Mouse (Mus musculus) small intestine, adult 2 months (tissue): ENCODE measurements around the gene Xrcc5. TPM values are rescaled to one million over a fixed set of nuclear protein-coding genes. Genes with fewer than 3 reads are reported as not detected.

ENCODE experiments used
- H3K27ac ChIP-seq: fragments of 200-500 bp; 2 replicates; pipeline ENCODE4 v1.5.1; 2012; ENCODE audit warnings: low read depth, low read length, control low read depth, inconsistent platforms; ENCODE audit not compliant: insufficient read depth
- H3K27me3 ChIP-seq: fragments of 200-500 bp; 2 replicates; pipeline ENCODE4 v1.6.1; 2012; ENCODE audit warnings: mild to moderate bottlenecking, moderate library complexity, low read length, inconsistent platforms; ENCODE audit not compliant: control insufficient read depth, insufficient read depth
- H3K36me3 ChIP-seq: fragments of 200-500 bp; 2 replicates; pipeline ENCODE4 v1.6.1; 2012; ENCODE audit warnings: mild to moderate bottlenecking, low read length, control low read depth, inconsistent platforms; ENCODE audit not compliant: control insufficient read depth, insufficient read depth
- H3K4me1 ChIP-seq: fragments of 200-500 bp; 2 replicates; pipeline ENCODE4 v1.6.1; 2012; ENCODE audit warnings: low read length, inconsistent platforms, mixed read lengths; ENCODE audit not compliant: control insufficient read depth, insufficient read depth, insufficient read length
- H3K4me3 ChIP-seq: fragments of 200-500 bp; 2 replicates; pipeline ENCODE4 v1.5.1; 2012; ENCODE audit warnings: low read depth, mild to moderate bottlenecking, control low read depth, inconsistent platforms, low read length, moderate library complexity
- CTCF ChIP-seq: fragments of 200-500 bp; IDR thresholded peaks from 2 replicates; pipeline ENCODE4 v1.5.1; 2012; ENCODE audit warnings: low read depth, mild to moderate bottlenecking, control low read depth, inconsistent platforms, low read length, moderate library complexity, mixed read lengths; ENCODE audit not compliant: insufficient replicate concordance, insufficient read length; ENCODE audit errors: extremely low read depth
- POLR2A ChIP-seq: fragments of 200-500 bp; IDR thresholded peaks from 2 replicates; pipeline ENCODE4 v1.6.1; 2012; ENCODE audit warnings: low read depth, mild to moderate bottlenecking, control low read depth, inconsistent platforms, low read length, moderate library complexity
- WGBS: fragments of 180-500 bp; shearing (Covaris S2); methylation state at CpG from one replicate; pipeline ENCODE4 v1.1.7; 2018; 5-methylcytosine and 5-hydroxymethylcytosine counted together
- polyA plus RNA-seq: library from polyadenylated mRNA; depleted of rRNA; stranded (reverse); fragments of >200 nt; gene quantifications from 2 replicates; pipeline ENCODE4 v1.2.3, GENCODE M21; 2012

Gene Xrcc5
- polyA plus RNA-seq, 1 experiment = 0.57 TPM

GRCm38 (mm10) chr1:72383651-72384050 is 76.4 kb downstream of the Xrcc5 start:
- Histone ChIP-seq H3K4me1 (no peaks in the 10 kb centered on the region), H3K27me3 (no peaks in the 10 kb centered on the region), H3K4me3 (no peak overlapping the region), H3K27ac (no peak overlapping the region), H3K36me3 (0 out of 2 replicates have a peak, but pooled peaks cover 2% of the 10 kb centered on the region)
- TF ChIP-seq CTCF (no peak), POLR2A (no peak)
- WGBS = 84% methylated on average over 5 of the region's 5 CpGs

- Histone ChIP-seq H3K36me3 (0 out of 2 replicates have a peak, but pooled peaks cover 2% of the 10 kb centered on the region), H3K4me1 (no peaks in the 10 kb centered on the region), H3K27me3 (no peaks in the 10 kb centered on the region), H3K4me3 (no peak overlapping the region), H3K27ac (no peak overlapping the region)
- 91% methylated on average over 4 of the region's 4 CpGs for WGBS
- TF ChIP-seq POLR2A (no peak), CTCF (no peak)
Measured at GRCm38 (mm10) chr1:72390420-72390819, 83.2 kb downstream of the Xrcc5 start.

DNA sequence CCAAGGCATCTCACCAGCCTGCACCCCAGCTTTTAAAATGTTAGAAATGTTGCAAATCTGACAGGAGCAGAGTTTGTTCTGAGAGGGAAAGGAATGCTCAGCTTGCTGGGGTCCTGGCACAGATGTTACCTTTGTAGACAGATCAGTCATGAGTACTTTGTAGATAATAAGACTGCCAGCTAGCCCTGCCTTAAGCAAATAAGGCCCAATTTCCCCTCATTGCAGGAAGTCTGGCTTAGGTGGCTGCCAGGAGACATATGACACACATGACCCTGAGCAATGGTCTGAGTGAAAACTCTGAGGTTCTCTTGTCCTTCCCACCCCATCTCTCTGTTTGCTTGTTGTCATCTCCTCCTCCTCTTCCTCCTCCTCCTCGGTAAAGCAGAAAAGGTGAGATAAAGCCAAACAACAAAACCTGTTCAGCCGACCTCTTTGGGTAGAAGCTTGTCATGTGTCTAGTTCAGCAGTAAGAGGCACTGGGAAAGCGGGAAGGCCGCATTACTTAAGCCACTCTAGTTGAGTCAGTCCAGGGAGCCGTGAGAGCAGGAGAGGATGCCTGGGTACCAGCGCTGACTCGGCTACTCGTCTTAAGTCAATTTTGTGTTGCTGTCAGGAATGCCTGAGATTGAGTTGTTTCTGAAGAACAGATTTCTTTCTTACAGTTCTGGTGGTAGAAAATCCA is 92.6 kb downstream of the Xrcc5 start:
- 63% methylated on average over 8 of the region's 8 CpGs for WGBS
- Histone ChIP-seq H3K4me1 (no peaks in the 10 kb centered on the region), H3K27ac (no peak overlapping the region), H3K4me3 (no peak overlapping the region), H3K27me3 (no peaks in the 10 kb centered on the region), H3K36me3 (0 out of 2 replicates have a peak, but pooled peaks cover under 1% of the 10 kb centered on the region)
- no peak for TF ChIP-seq POLR2A
- no peak for TF ChIP-seq CTCF

DNA sequence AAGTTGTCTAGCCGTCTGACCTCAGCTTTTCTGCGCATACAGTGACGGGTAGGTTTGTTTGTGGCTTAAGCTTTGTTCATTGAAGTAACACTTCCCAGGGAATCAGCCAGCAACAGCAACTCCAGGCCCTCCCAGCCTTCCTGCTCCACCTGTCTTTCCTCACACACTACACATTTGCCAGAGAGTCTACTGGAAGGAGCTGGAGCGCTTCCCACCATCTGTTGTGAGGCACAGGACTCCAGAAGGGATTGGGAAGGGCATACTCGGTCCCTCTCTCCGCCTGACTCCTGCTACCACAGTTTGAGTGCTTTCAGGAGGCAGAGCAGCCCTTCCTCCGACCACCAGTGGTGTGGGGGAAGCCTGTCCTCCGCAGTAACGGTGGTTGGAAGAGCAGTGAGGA is 93.4 kb downstream of the Xrcc5 start:
- Histone ChIP-seq H3K4me1 (no peaks in the 10 kb centered on the region), H3K27me3 (no peaks in the 10 kb centered on the region), H3K36me3 (no peaks in the 10 kb centered on the region), H3K27ac (no peak overlapping the region), H3K4me3 (no peak overlapping the region)
- no peak for TF ChIP-seq CTCF
- TF ChIP-seq POLR2A = no peak
- WGBS = 78% methylated on average over 9 of the region's 9 CpGs

DNA sequence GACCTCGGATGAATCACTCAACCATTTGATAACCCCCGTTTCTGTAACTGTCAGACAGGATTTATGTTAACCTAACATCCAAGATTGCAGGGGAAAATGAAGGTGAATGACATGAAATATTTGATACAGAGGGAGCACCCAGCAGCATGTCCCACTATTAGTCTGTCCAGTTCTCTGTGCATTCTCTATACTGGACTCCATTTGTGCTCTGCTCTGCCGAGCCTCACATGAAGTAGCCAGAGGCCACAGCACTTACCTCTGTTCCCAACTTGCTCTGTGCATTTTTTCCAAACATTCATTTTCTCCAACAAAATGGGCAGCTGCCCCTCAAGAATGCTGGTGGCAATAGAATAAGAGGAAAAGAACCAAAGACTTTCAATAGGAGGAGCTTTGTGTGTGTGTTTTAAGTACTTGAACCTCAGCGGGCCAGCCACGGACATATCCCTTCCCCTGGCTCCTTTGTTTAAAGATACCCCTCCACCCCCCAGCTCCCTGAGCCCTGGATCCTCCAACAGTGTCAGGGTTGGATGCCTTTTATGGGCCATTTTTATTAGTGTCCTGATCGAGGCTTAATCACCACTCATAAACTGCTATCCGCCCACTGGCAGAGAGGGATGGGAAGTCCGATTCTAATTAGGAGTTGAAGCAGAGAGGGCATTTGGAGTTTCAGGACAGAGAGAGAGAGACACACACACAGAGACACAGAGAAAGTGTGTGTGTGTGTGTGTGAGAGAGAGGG is 94.3 kb downstream of the Xrcc5 start:
- Histone ChIP-seq H3K4me3 (no peak overlapping the region), H3K36me3 (no peaks in the 10 kb centered on the region), H3K27me3 (no peaks in the 10 kb centered on the region), H3K4me1 (no peaks in the 10 kb centered on the region), H3K27ac (no peak overlapping the region)
- TF ChIP-seq CTCF = no peak
- no peak for TF ChIP-seq POLR2A
- WGBS = 63% methylated on average over 8 of the region's 8 CpGs

DNA sequence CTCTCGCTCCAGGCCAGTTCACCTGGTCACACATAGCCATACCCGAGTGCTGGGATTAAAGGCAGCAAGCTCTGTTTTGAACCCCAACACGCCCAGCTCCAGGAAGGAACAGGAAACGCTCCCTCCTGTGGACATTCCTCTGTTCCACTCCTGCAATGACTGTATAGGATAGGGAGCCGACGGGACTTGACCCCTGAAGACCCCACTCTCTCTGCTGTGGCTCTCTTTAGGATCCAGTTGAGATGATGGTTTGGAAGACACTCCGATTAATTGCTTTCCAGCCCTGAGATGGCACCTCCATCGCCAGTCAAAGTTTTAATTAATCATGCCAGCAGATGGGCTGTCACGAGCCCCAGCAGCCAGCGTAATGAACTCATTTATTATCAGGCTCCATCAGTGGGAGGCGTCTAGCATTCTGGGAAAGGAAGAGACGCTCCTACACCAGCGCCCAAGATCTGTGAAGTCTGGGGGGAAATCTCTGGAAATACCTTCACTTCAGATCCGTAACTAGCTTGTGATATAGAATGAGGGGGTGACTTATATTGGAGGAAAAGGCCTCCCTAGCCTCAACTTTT is 99.4 kb downstream of the Xrcc5 start:
- Histone ChIP-seq H3K4me1 (no peaks in the 10 kb centered on the region), H3K36me3 (no peaks in the 10 kb centered on the region), H3K4me3 (no peak overlapping the region), H3K27me3 (no peaks in the 10 kb centered on the region), H3K27ac (no peak overlapping the region)
- WGBS = 76% methylated on average over 14 of the region's 14 CpGs
- no peak for TF ChIP-seq CTCF

GRCm38 (mm10) chr1:72409936-72410335 is 102.7 kb downstream of the Xrcc5 start:
- Histone ChIP-seq H3K27ac (no peak overlapping the region), H3K36me3 (no peaks in the 10 kb centered on the region), H3K27me3 (no peaks in the 10 kb centered on the region), H3K4me1 (no peaks in the 10 kb centered on the region), H3K4me3 (no peak overlapping the region)
- TF ChIP-seq CTCF (no peak), POLR2A (no peak)
- WGBS = 77% methylated on average over 5 of the region's 5 CpGs
